Mouse (Mus musculus): ENCODE results near the gene Ms4a6d. TPM values are rescaled to one million over a fixed set of nuclear protein-coding genes. Genes with fewer than 3 reads are reported as not detected.

Gene Ms4a6d
- 2.2 and 5.4 TPM in 2 replicates for total RNA-seq (2015; ENCODE audit: low replicate concordance)
- 0.90 TPM in 1 of 2 replicates, not detected in the other for total RNA-seq (2017; ENCODE audit: low replicate concordance)

DNA sequence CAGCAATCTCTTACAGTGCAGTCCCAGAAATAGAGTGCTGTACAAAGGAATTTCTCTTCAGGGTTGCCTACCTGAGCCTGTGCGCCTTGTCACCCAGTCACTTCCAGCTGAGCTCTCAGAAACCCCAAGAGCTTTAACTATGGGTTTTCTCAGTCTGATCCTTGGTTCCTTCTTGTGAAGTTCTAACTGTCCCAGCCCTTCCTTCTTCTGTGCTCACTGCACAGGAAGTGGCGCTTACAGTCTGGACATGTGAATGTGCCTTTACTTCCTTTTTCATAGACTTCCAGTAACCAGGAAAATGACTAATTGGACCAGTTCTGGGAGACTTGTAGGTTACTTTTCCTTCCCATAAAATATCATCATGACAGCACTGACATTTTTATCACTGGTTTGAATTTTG is at the start of gene Ms4a6d:
Ms4a6d (minus strand) TSS at position 247 of the 400 bp plus-strand sequence.
- ATAC-seq (replicated peaks; ENCODE audit: low FRiP score, poor library complexity, severe bottlenecking), result no peak

DNA sequence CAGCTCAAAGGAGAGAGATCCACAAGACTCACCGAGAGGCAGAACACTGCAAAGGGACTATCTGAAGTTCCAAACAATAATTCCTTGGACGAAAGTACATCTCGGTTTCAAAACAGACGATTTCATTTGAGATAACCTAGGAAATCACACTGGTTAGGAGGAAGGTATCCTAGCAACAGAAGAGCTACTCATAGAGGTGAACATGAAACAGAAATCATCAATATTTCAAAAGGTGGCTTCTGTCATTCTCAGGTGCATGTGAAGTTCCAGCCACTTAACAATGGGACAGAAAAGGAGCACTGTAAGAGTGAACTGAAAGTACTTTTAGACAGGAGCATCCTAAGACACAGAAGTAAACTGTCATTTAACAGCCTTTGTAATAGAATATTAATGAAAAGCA is 44.9 kb upstream of the Ms4a6d start:
- no peak for ATAC-seq (replicated peaks; ENCODE audit: low FRiP score, poor library complexity, severe bottlenecking)

DNA sequence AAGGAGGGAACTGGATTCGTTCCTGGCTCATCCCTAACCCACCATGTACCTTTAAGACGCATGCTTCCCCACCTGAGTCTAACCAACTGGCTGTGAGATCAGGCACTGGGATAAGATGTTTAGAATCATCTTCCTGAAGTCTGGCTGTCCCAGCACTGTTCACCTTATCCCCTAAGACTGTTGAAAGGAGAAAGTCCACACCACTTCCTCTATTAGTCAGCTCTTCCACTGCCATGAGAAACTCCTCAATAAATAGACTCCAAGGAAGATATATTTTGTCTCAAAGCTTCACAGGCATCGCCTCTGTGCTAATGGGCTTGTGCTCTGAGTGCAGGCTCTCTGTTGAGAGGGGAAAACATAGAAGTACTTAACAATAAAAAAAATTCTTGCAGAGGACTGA is 41.5 kb upstream of the Ms4a6d start:
- ATAC-seq (replicated peaks; ENCODE audit: low FRiP score, poor library complexity, severe bottlenecking), result no peak

DNA sequence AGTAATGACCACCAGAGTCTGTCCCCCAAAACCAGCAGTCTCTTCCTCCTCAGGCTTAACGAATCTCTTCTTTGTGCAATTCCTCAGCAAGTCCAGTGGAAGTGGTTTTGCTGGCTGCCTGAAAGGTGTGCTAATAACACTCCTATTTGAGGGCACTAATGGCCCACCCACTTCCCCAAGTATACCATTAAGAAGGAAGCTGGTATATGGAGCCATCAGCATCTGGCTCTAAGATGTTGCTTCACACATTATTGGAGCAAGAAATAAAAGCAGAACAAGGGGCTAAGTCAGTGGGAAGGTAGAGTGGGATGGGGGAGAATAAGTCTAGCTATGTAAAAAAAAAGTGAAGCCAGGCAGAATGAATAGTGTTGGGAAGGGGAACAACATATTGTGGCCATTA is 36.1 kb upstream of the Ms4a6d start, which contains the start of gene Ms4a3:
Ms4a3 (minus strand) TSS at position 120 of the 400 bp plus-strand sequence.
- no peak for ATAC-seq (replicated peaks; ENCODE audit: low FRiP score, poor library complexity, severe bottlenecking)

DNA sequence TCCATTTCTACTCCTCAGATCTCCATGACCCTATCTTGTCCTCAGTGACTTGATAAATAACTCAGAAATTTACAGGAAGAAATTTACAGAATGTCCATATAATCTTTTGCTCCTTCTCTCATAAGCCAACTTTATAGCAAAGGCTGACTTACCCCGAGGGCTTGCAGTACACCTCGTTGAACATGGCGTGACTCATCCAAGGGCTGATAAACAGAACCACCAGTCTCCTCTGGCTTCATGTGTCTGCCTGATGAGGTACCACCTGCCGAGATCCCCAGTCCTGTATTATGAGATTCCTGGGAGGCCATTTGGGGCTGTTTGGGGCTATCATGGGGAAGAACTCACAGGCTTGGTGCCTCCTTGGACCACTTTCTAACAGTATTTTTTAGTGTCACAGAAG is 34.4 kb upstream of the Ms4a6d start:
- ATAC-seq (replicated peaks; ENCODE audit: low FRiP score, poor library complexity, severe bottlenecking), result no peak

DNA sequence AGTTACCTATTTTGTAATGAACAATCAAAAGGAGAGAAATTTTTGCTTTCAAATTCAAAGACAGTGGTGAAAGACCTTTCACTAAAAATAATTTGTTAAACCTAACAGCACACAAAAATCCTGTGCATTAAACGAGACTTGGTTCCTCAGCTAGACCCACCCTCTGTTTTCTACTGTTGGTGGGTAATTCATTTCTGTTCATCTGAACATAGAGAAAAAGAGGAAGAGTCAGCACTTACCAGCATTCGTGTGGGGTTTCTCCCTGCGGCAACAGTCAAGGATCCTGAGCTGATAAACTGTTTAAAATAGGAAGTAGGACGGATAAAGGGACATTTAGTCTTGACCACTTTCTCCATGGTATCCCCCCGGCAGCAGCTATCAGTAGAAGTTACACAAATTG is 30.9 kb upstream of the Ms4a6d start:
- ATAC-seq (replicated peaks; ENCODE audit: low FRiP score, poor library complexity, severe bottlenecking), result no peak

DNA sequence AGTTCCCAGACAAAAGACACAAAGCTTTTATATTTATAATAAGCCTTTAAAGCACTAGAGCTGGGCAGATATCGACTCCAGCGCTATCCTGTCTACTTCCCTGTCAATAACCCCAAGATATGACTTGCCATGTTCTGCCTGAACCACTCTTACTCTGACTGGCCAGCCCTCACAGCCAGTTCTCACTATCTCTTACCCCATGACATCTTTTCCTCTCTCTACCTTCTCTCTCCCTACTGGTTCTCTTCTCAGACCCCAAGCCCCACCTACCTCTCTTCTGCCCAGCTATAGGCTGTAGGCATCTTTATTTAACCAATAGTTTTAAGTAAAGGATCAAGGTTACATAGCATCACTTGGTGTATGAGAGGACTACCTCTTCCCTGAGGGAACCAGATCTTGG is 29.7 kb upstream of the Ms4a6d start:
- no peak for ATAC-seq (replicated peaks; ENCODE audit: low FRiP score, poor library complexity, severe bottlenecking)

DNA sequence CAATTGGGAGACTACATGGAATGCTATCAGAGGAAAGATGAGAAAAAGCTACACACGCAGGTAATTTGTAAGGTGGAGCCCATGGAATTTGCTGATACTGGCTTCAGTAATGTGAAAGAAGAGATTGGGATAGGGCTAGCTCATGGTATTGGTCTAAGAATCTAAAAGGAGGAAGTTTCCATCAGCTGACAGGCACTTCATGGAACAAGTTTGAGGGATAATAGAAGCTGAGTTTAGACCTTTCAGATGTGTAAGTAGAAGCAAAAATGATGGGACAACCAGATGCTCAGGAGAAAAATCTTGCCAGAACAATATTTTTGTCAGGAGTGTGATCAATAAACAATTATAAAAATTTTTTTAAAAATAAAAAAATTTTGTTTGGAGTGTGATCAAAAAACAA is 29.1 kb upstream of the Ms4a6d start:
- no peak for ATAC-seq (replicated peaks; ENCODE audit: low FRiP score, poor library complexity, severe bottlenecking)

DNA sequence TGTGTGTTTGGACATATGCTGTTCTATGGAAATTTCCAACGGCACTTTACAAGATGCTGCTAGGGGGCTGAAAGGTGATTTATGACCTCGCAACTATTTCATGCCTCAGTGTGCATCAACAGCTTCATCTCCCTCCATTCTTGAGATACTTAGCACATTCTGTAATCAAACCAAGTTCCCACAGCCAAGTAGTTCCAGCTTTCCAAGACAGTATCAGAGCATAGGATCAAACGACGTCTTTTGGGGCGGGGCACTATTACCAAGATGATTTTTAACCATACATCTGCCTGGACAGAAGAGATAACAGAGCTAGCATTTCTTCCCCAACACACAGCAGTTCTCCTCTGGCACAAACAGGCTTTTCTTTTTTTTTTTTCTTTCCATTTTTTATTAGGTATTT is 20.6 kb upstream of the Ms4a6d start:
- ATAC-seq (replicated peaks; ENCODE audit: low FRiP score, poor library complexity, severe bottlenecking), result 0 out of 2 replicates have a peak, but pooled peaks have one; percentile 57

DNA sequence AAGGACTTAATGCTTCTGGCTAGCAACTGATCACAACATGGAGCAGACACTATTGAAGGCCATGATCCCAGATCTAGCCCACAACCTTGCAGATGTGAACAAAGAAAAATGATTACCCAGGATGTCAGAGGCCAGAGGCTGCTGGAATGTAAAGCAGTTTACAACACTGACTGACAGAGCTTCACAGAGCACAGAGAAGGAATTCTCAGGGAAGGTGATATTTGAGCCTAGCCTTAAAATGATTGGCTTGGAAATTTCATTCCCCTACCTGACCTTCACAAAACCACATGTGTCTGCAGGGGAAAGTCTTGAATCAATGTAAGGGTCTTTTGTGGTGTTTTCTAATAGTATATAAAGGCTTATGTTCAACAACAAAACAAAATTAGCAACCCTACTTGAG is 20.2 kb upstream of the Ms4a6d start:
- no peak for ATAC-seq (replicated peaks; ENCODE audit: low FRiP score, poor library complexity, severe bottlenecking)

DNA sequence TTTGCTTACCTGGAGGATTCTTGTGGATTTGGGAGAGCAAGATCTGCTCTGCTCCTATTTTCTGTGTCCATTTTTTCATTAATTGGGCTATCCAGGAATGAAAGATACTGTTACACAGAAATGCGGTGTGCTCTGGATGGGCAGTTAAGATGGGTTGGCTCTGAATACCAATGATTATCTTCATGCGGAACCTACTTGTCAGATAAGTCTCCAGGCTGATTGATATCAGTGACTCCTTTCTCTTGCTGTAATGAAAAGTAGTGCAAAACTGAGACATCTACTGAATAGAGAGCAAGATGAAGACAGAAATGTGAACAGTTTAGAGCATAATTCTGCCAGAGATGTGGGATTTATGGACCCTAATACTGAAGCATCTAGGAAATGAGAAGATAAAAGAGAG is 18.9 kb upstream of the Ms4a6d start, which contains the start of gene Ms4a2:
Ms4a2 (minus strand) TSS at position 169 of the 400 bp plus-strand sequence.
- no peak for ATAC-seq (replicated peaks; ENCODE audit: low FRiP score, poor library complexity, severe bottlenecking)

DNA sequence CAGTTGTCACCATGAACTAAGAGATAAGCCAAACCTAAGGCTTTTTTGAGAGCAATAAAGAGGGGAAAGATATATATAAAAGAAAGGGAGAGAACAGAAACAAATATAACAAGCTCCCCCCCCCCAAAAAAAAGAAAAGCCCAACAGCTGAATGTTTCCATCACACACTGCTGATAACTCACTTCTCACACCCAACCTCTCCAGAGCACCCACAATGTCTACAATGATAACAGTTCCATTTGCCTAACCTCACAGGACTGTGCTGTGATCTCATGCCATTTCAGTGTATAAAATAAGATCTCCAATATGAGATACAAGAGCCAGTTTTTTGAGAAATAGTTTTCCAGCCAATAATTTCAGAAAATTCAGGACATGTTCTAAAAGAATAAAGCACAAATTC is 13.3 kb upstream of the Ms4a6d start:
- no peak for ATAC-seq (replicated peaks; ENCODE audit: low FRiP score, poor library complexity, severe bottlenecking)

DNA sequence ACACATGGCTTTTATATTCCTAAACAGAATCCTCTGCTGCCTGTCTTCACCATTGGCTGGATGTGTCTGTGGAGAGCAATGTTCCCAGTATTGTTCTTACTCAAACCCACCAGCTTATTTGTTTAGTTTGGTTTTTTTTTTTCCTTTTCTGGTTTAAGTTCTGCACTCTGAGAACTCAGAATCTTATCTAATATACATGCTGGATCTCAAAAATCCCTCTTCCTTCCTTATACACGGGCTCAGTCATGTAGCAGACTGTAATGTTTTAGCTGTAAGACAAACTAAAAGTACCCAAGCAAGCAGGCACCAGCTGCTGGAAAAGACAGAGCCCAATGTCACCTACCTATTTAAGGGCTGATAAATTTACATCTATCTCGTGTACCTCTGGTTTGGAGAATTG is 10.2 kb upstream of the Ms4a6d start:
- ATAC-seq (replicated peaks; ENCODE audit: low FRiP score, poor library complexity, severe bottlenecking), result no peak

DNA sequence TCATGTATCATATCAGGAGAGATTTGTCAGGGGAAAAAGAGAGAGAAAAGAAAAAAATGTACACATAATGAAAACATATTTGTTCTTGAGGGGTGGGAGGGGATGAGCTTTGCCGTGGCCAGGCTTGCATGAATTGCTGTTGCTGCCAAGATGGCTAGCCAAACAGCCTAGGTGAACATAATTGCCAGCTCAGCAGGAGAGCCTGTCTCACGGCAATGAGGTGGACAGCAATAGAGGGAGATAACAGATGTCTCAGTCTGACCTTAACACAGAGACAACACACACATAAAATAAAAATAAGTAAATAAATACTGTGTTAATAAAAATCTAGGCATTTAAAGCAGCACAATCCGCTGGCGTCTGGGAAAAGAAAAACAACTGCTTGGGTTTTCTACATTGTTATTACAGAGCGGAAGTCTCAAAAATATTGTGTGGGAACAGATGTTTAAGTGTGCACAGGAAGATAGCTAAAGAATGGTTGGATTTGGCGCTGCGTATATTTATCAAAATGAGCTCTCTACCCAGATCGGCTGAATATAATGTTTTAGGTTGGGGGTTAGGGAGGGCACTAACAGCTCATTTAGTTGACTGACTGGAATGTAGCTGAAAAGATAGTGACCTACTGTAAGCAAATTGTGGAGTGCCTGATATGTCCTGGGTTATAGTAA is 9.3 kb upstream of the Ms4a6d start:
- no peak for ATAC-seq (replicated peaks; ENCODE audit: low FRiP score, poor library complexity, severe bottlenecking)

DNA sequence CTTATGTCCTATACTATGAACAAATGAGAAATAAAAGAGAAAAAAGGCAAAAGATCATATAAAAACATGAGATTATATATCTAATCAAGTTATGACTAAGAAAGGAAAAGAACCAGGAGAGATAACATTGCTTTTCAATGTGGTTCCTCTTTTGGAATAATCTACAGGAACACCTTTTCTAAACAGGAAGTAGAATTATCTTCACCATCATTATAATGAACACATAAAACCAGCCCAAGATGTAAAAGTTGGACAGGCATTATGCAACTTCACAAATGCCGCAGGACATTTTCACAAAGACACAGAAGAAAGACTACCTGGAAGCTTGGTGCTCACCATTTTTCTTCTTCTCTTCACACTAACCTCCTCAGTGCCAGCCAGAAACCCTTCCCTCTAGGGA is 8.4 kb upstream of the Ms4a6d start:
- no peak for ATAC-seq (replicated peaks; ENCODE audit: low FRiP score, poor library complexity, severe bottlenecking)

DNA sequence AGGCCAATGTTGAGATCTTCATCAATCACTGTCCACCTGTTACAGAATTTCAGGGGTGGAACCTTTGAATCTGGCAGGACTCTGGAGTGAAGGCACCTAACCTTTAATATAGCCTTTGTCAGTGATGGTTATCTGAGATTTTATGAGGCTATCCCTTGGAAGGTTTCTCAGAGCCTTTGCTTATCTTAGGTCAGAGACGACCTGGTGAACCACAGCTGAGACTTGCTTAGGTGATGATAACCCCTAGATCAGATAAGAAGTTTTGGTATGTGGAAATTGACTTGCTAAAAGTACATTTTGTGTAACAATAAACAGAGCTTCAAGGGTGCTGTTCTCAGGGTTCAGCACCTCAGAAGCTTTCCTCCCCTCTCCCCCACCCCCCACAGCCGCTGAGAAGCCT is 7.6 kb upstream of the Ms4a6d start:
- ATAC-seq (replicated peaks; ENCODE audit: low FRiP score, poor library complexity, severe bottlenecking), result no peak

DNA sequence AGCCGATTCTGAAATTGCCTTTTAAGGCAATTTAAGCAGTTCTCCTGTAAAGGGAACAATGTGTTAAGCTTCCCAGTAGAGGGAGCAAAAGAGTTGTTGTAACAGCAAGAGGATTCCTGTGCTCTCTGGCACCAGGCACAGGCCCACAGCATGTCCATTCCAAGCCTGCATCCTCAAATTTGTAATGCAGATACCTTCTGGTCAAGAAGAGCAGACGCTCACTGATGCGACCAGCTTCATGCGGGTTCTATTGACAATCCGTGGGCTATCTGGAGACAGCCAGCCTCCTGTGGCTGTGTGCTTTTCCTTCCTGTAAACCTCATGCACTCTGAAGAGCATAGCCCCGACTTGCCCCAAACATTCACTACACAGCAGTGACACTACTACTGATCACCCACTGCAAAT is 6.9 kb upstream of the Ms4a6d start:
- no peak for ATAC-seq (replicated peaks; ENCODE audit: low FRiP score, poor library complexity, severe bottlenecking)

DNA sequence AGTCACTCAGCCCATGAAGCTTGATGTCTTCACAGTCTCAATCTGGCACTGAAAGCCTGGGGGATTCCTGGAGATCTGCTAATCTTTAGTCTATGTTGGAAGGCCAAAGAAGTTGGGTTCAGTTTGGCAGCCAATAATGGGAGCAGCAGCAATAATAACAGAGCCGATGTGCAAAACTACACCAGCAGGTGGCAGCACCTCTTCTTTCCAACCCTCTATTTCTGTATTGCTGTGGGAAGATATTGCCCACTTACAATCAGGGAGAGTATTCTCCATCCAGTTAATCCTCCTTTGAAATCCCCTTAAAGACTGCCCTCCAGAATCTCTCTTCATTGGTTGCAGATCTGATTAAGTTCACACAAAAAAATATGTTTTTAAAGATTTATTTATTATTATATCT is 3.5 kb upstream of the Ms4a6d start:
- ATAC-seq (replicated peaks; ENCODE audit: low FRiP score, poor library complexity, severe bottlenecking), result no peak

DNA sequence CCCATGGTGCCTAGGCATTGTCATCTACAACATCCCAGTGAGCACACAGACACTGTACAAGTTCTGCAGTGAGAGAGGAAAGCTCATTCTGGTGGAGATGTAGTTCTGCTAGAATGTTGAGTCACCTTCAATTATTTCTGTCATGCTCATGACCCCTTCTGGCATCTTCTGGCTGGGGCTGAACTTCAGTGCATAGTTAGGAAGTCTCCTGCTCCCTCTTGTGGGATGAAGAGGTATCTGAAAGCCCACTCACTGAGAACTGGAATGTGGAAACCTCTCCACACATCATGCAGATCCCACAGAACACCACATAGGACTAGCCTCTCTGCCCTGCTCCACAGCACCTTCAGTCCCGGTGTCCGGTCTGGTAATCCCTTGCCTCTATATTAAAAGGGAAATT is 2.6 kb downstream of the Ms4a6d start:
- ATAC-seq (replicated peaks; ENCODE audit: low FRiP score, poor library complexity, severe bottlenecking), result no peak

DNA sequence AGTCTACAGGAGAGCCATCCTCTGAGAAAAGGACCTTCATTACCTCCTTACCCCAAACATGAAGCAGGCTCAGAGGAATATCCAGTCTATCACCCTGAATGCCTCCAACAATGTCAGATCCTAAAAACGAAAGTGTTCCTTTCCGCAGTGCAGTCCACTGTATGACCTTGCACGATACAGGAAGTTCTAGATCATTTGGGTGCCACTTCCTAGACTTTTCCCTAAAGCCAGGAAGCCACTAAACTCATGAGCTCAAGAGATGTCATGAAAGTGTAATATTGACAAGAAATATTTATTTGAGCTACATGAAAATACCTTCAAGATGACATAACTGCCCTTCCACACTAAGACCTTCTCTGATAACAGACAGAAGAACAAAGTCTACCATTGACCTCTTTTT is 3.3 kb downstream of the Ms4a6d start:
- ATAC-seq (replicated peaks; ENCODE audit: low FRiP score, poor library complexity, severe bottlenecking), result no peak

DNA sequence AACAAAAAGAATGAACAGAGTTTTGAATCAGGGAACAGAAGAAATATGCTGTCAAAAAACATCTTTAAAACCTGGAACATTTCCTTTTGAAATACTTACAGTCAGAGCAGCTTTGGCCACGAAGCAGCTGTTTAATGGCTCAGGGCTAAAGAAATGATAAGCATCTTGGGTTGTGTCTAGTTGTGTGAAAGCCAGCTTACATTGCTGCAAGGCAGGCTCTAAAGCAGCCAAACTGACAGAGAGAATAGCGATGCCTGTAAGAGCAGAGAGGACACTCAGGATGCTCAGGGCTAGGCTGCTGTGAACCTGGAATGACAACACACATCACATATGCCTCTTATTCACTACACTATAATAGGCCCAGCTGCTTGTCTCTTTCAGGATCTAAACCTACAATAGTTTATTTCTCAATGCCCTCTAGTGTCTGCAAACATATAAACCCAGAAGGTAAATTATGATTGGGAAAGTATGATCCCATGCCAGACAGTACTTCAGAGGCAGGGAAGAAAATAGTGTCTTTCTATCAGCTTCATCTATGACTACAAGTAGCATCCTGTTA is 14.7 kb downstream of the Ms4a6d start:
- ATAC-seq (replicated peaks; ENCODE audit: low FRiP score, poor library complexity, severe bottlenecking), result no peak

DNA sequence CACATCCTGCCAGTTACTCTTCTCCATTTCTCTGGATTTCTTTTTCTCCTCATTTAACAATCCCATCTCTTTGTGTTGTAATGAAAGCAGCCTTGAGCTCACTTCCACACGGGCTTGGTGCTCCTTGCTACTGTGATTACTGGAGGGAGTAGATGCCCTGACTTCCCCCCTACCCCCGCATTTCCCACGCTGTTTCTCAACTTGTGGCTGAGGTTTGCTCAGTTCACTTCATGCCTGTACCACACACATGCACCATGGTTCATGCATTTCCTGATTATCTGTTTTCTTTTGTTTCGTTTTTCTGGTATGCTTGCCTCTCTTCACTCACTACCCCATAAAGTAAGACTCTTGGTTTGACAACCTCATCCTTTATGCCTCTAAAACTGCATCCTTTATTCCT is 15.4 kb downstream of the Ms4a6d start:
- ATAC-seq (replicated peaks; ENCODE audit: low FRiP score, poor library complexity, severe bottlenecking), result no peak
